Mouse (Mus musculus) heart, postnatal 14 days (tissue): ENCODE data around the gene Ccdc107. TPM values are rescaled to one million over a fixed set of nuclear protein-coding genes. Genes with fewer than 3 reads are reported as not detected.
"Not testable (repeated sequence)": the region's sequence is repeated elsewhere in the genome, so short reads cannot be mapped to it uniquely, and the experiment has no call there.

Experiments used
- DNase-seq, 2 experiments: peaks; one replicate each; pipeline ENCODE4 v3.0.0; 2021 to 2022
- intact Hi-C: fragments of 180-260 bp; cut with DNase I; formaldehyde crosslinking; loops from one replicate; pipeline ENCODE4 v1.15.1; 2025
- total RNA-seq, 2 experiments: library from RNA; stranded (reverse); gene quantifications; 2 replicates each; pipeline ENCODE4 v1.2.3; 2021

The Ccdc107 gene
- total RNA-seq, 2 experiments from 2014 or later: 25.9 to 27.1 TPM

DNA sequence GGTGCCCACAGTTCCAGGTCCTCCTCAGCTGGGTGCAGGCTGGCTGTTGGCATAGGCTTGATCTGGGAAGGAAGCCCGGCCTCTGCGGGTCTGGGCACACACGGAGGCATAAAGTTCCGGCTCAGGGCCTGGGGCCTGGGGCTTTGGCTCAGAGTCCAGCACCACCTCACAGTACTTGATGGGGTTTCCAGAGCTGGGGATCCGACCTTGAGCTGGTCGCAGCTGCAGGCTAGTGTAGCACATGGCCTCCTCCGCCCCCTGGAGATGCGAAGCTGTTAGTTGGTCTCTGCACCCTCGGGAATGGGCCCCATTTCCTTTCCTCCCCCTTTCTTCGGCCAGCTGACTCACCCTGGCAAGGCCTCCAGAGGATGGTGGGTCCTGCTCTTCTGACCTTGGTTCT lies 10.1 kb upstream of the Ccdc107 start:
- no peak for DNase-seq
- intact Hi-C loops: no loop called here

- intact Hi-C loops: no loop called here
- no peak for DNase-seq
These were observed 9.1 kb upstream of the Ccdc107 start, which contains the start of gene Sit1 for GRCm38 (mm10) chr4:43483535-43484091. TSS of gene Sit1 (minus strand) at chr4:43483734.

GRCm38 (mm10) chr4:43485666-43486065 lies 7.0 kb upstream of the Ccdc107 start:
- intact Hi-C loops, DNase-seq: not testable (repeated sequence)

- no peak for DNase-seq
- intact Hi-C loops: loop anchor here (1.0 kb wide), 1 partner anchor 69 kb away; no protein-coding TSS in a partner anchor
These were observed 3.1 kb upstream of the Ccdc107 start for GRCm38 (mm10) chr4:43489611-43490010.

- no peak for DNase-seq
- intact Hi-C loops: no loop called here
These were observed 1.9 kb upstream of the Ccdc107 start for GRCm38 (mm10) chr4:43490801-43491200.

DNA sequence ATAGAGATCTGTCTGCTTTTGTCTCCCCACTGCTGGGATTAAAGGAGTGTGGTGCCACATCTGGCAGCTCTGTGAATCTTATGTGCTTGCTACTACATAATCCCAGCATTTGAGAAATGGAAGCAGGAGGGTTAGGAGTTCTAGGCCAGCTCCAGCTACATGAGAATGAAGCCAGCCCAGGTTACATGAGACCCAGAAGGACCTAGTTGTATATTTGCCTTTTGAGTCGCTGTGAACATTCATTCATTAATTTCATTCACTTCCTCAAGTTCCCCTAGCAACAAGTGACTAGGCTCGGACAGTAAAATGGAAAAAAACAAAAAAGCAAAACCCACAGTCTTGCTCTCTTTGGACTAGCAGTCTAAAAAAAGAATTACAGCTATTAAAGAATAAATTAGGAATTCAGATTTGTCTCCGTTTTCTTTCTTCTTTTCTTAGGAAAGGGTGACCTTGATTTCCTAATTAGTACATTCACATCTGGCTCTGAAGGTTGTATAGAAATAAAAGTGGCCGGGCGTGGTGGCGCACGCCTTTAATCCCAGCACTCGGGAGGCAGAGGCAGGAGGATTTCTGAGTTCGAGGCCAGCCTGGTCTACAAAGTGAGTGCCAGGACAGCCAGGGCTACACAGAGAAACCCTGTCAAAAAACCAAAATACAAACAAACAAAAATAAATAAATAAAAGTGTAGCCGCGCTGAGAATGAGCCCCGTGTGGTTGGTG lies 439 bp upstream of the Ccdc107 start:
- DNase-seq: no peak
- intact Hi-C loops: no loop called here

GRCm38 (mm10) chr4:43493186-43493845 lies 616 bp downstream of the Ccdc107 start:
- intact Hi-C loops: no loop called here
- DNase-seq: peak; percentile 98

GRCm38 (mm10) chr4:43493846-43494240 lies 1.1 kb downstream of the Ccdc107 start:
- intact Hi-C loops: no loop called here
- DNase-seq: no peak

GRCm38 (mm10) chr4:43496587-43496986 lies 3.9 kb downstream of the Ccdc107 start:
- intact Hi-C loops: loop anchor here (5.0 kb wide), 1 partner anchor 36 kb away; no protein-coding TSS in a partner anchor
- no peak for DNase-seq

DNA sequence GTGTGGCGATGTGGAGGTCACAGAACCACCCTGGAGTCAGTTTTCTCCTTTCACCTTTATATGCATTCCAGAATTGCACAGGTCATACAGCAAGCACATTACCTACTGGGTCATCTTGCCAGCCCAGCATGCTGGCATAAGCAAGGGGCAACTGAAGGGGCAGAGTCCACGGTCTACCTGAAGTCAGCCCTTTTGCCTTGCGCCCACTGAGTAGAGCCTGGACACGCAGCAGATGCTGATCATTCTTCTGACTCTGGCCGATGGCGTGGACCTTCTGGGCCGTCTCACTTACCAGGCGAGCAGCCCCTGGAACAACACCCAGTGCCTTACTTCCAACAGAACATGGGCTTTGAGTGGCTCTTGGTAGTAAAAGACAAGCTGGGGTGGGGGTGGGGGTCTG lies 4.7 kb downstream of the Ccdc107 start:
- no peak for DNase-seq
- intact Hi-C loops: loop anchor here (5.0 kb wide), 1 partner anchor 35 kb away; no protein-coding TSS in a partner anchor

GRCm38 (mm10) chr4:43497946-43498345 lies 5.2 kb downstream of the Ccdc107 start:
- no peak for DNase-seq
- intact Hi-C loops: loop anchor here (2.0 to 5.0 kb wide), 2 partner anchors 23 to 34 kb away; no protein-coding TSS in a partner anchor

GRCm38 (mm10) chr4:43498983-43499382 lies 6.3 kb downstream of the Ccdc107 start:
- intact Hi-C loops: loop anchor here (2.0 to 5.0 kb wide), 2 partner anchors 22 to 33 kb away; no protein-coding TSS in a partner anchor
- no peak for DNase-seq

GRCm38 (mm10) chr4:43499407-43500333 lies 7.0 kb downstream of the Ccdc107 start, which contains the start of gene Arhgef39:
TSS of gene Arhgef39 (minus strand) at chr4:43499695.
- intact Hi-C loops: loop anchor here (2.0 to 5.0 kb wide), 2 partner anchors 21 to 33 kb away; no protein-coding TSS in a partner anchor

DNA sequence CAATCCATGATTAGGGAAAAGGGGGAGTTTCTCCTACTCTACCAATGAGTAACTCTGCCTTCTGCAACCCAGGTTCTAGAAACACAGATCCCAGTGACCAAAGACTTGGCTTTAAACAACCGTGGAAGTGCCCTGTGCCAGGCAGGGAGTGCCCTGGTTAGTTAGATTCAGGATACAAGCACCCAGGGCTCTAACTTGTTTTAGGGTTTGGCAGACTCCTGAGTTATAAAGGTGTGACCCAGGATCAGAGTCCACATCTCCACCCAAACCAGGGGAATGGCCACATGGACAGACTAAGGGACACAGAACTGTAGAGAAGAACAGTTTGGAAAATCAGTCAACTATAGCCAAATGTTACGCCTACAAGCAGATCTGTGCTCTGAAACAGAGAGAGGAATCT lies 10.3 kb downstream of the Ccdc107 start:
- no peak for DNase-seq
- intact Hi-C loops: no loop called here

More at GRCm38 (mm10) chr4:43499407-43500333, 7.0 kb downstream of the Ccdc107 start, which contains the start of gene Arhgef39:
- DNase-seq: peak; percentile 86 to 89

- DNase-seq: no peak
- intact Hi-C loops: no loop called here
These were observed 10.8 kb downstream of the Ccdc107 start for GRCm38 (mm10) chr4:43503506-43503905.

DNA sequence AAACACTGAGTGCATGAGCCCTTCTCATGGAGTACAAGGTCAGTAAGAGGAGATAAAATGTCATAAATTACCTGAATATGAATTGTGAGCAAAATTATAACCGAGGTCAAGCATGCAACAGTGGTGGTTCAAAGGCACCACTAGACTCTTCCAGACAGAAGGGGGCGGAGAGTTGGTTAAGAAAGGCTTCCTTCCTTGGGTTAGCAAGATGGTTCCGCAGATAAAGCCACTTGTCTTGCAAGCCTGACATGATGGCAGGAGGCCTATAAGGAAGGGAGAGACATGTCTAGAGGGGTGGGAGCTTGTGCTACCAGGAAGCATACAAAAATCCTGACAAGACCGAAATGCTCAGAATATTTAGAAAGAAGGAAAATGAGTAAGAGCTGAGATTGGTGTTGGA lies 11.6 kb downstream of the Ccdc107 start:
- intact Hi-C loops: no loop called here
- no peak for DNase-seq

DNA sequence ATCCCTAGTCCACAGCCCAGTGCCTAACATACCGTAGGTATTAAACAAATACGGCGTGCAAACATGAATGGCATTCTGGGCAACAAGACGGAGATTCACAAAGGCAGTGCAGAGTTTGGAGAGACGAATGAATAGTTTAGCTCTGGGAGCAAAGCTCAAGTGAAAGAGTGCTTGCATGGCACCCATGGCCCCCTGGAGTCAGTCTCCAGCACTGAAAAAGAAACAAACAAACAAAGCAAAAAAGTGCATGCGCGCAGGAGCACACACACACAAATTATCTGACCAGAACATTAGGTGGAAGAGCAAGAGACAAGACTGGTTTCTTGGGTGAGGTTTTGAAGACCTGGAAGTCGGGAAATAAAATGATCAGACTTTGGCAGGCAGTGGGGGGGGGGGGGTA lies 13.4 kb downstream of the Ccdc107 start:
- intact Hi-C loops: no loop called here
- DNase-seq: no peak

- intact Hi-C loops: no loop called here
- DNase-seq: peak in 1 of 2 experiments; percentile 30
These were observed 14.0 kb downstream of the Ccdc107 start, which contains the start of gene Car9 for GRCm38 (mm10) chr4:43506536-43507185. TSS of gene Car9 (plus strand) at chr4:43506966.

DNA sequence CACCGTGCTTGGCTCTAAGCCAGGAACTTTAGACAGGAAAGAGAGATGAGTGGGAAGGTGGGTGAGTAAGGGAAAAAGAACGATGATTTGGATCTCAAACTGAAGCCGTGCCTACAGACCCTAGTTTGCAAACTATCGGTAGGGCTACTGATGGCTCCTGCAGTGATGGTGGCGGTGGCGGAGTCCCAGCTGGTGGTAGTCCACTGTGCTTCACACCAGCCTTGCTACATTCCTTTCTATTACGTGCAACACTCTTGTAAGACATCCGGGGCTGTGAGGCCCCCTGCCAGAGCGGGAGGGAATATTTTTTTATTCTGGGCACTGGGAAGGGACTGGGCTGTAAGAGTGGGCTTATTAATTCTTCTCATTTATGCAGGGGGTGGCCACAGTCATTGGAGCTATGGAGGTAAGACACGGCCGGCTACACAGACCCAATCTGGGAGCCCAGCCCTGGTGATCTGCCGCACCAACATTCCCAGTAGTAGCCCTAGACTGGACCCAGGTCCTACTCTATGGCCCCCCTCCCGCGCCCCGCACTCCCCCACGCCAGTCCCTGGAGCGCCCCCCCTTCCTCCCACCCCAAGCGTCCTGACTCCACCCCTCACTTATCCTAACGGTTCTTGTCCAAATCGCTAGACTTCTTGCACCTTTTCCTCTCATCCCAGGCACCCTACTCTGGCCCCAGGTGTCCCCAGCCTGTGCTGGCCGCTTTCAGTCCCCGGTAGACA lies 15.4 kb downstream of the Ccdc107 start:
- intact Hi-C loops: no loop called here
- DNase-seq: no peak
